Mouse (Mus musculus): Measurements from ENCODE around the gene Sh3kbp1.
A peak's percentile ranks its signal among the peaks of the same experiment; 100 is the strongest.

Sh3kbp1 gene

DNA sequence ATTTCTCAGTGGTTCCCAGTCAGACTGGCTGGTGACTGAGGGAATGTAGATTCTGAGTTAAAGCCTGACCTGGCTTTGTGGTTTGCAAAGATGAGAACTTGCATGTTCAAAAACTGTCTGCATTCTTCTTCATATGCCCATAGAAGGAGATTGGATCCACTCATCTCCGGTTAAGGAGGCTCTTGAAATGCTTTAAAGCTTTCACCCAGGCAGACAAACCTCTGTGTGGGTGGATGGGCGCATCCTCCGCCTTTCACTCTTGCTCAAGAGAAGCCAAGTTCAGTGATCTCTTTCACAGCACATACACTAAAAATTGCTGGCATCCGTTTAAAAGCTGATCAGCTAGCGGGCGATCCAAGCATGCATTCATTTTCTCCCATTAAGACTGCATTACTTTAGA is 182.4 kb downstream of the Sh3kbp1 start:
- Histone ChIP-seq H3K27me3 (ENCODE audit: control insufficient read depth, insufficient read depth, low read length, poor library complexity, severe bottlenecking) (no peaks in the 10 kb centered on the region), H3K36me3 (ENCODE audit: control insufficient read depth, insufficient read depth, low read length, poor library complexity, severe bottlenecking) (no peaks in the 10 kb centered on the region)
- no peak for DNase-seq (ENCODE audit: low read depth, low spot score)

DNA sequence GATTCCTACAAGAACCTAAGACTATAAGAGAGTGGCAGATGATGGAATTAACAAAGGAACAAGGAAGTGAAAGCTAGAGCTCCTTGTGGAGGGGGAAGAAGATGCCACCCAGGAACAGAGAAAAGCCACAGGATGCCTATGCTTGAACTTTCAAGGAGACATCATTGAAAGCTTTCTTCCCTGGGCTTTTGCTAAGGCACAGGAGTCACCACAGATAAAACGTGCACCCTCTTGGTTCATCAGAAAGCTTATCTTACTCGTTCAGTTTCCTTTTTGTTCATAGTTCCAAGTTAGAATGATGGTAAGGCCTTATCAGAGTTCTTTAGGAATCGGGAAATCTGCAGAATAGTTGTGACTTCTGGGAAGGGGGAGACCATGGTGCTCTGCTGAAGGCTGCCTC is 183.4 kb downstream of the Sh3kbp1 start:
- no peaks in the 10 kb centered on the region for H3K27me3 ChIP-seq (ENCODE audit: control insufficient read depth, insufficient read depth, low read length, poor library complexity, severe bottlenecking)
- no peak for DNase-seq (ENCODE audit: low read depth, low spot score)
- H3K36me3 ChIP-seq (ENCODE audit: control insufficient read depth, insufficient read depth, low read length, poor library complexity, severe bottlenecking): no peaks in the 10 kb centered on the region

DNA sequence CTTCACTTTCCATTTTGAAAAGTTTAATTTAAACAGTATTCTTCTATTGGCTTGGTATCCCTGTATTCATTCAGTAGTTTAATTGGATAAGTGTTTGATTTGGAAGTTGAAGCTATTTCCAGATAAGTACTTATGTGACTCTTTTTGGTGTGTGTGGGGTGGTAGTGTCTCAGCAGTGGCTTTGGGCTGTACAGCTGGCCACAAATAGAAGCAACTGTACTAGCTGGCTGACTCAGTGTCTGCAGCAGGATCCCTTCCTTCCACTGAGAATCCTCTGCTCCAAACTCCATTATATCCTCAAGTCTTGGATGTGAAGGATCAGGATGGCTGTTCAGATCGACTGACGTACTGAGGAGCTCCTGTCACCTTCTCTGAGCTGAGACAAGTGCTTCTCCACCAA is 190.4 kb downstream of the Sh3kbp1 start:
- H3K36me3 ChIP-seq (ENCODE audit: control insufficient read depth, insufficient read depth, low read length, poor library complexity, severe bottlenecking): no peaks in the 10 kb centered on the region
- no peak for DNase-seq (ENCODE audit: low read depth, low spot score)
- H3K27me3 ChIP-seq (ENCODE audit: control insufficient read depth, insufficient read depth, low read length, poor library complexity, severe bottlenecking): no peaks in the 10 kb centered on the region

DNA sequence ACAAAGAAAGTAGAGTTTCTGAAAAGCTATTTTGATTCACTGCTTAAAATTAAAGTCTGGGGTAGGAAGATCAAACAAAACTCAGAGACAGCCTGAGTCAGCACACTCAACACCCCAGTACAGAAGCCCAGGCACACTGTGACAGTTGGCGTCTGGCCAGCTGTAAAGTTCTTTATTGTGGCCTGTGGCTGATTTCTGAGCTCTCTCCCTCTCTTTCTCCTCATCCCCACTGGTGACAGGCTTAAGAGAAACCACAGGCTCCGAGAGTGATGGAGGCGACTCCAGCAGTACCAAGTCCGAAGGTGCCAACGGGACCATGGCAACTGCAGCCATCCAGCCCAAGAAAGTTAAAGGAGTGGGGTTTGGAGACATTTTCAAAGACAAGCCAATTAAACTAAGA is 201.1 kb downstream of the Sh3kbp1 start:
- no peak for DNase-seq (ENCODE audit: low read depth, low spot score)
- Histone ChIP-seq H3K36me3 (ENCODE audit: control insufficient read depth, insufficient read depth, low read length, poor library complexity, severe bottlenecking) (no peaks in the 10 kb centered on the region), H3K27me3 (ENCODE audit: control insufficient read depth, insufficient read depth, low read length, poor library complexity, severe bottlenecking) (no peaks in the 10 kb centered on the region)

DNA sequence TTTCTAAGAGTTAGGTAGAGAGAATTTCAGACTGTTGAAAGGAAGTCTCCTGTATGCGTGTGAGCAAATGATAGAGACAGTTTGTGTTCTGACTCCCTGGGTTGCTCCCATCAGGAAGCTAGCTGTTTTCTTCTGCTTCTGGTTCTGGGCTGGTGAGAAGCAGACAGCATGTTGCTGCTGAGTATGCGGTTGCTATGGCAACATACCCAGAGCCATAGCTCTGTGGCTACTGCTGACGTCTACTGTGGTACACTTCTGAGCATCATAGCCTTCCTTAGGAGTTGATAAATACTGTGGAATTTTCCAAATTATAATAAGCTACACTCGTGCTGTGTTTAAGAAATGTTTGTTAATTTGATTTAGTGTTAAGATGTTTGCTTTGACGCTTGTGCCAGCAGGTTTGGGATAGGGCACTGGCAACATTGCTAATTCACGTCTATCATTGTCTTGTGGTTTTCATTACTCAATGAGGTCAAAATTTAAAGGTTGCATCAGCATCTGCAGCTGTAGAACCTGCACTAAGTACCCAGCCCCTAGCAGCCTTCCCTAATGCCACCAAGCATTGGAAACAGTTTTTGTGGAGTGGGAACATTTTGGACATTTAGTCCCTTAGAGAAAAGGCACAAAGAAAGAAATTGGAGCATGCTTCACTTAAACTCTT is 202.2 kb downstream of the Sh3kbp1 start:
- peak; percentile 5 for DNase-seq (ENCODE audit: low read depth, low spot score)
- Histone ChIP-seq H3K27me3 (ENCODE audit: control insufficient read depth, insufficient read depth, low read length, poor library complexity, severe bottlenecking) (no peaks in the 10 kb centered on the region), H3K36me3 (ENCODE audit: control insufficient read depth, insufficient read depth, low read length, poor library complexity, severe bottlenecking) (no peaks in the 10 kb centered on the region)

DNA sequence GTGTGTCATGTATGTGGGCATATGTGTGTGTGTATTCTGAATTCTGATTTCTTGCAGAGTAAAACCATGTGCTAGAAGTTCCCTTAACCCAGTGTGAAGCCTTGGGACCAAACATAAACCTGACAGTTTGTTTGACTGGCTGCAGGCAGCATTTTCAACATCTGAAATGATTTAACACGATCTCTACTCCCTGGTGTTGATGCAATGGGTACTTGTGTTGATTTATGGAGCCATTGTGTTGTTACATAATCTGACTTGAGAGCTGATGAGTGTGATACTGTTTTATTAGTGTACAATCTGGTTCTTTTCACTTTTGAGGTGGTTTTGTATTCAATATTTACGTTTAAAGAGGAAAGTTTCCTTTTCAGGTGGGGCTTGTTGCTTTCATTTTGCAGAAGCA is 204.1 kb downstream of the Sh3kbp1 start:
- no peaks in the 10 kb centered on the region for H3K27me3 ChIP-seq (ENCODE audit: control insufficient read depth, insufficient read depth, low read length, poor library complexity, severe bottlenecking)
- no peaks in the 10 kb centered on the region for H3K36me3 ChIP-seq (ENCODE audit: control insufficient read depth, insufficient read depth, low read length, poor library complexity, severe bottlenecking)
- DNase-seq (ENCODE audit: low read depth, low spot score): no peak

DNA sequence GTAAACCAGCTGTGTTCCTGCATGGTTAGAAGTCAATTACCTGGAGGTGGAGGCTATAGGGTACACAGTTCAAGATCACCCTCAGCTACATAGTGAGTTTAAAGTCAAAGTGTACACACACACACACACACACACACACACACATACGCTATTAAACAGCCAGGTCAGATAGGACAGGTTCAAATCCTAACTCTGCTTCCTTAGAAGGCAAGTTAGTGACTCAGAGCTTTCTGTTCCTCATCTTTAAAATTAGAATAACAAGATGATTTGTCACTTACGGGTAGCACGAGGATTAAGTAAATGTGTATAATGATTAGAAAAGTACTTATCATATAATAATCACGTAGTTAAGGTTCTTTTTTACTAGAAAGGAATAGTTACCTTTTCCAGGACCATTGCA is 208.2 kb downstream of the Sh3kbp1 start:
- no peaks in the 10 kb centered on the region for H3K36me3 ChIP-seq (ENCODE audit: control insufficient read depth, insufficient read depth, low read length, poor library complexity, severe bottlenecking)

DNA sequence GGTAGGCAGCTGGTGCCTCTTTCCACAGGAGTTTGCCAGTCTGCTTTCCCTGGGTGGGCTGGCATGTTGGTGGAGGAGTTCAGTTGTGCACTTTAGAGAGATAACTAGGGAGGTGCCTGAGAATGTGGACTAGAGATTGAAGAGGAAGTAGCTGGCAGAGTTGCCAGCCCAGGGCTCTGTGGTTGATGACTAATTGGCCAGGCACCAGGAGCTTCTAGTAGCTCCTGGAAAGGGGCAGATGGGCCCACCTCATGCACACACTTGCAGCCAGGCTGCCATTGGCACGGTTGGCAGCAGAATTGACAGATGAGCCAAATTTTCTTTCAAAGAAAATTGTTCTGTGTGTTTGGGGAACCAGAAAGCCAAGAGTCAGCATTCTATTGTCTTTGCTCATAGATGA is 210.3 kb downstream of the Sh3kbp1 start:
- peak; percentile 14 for DNase-seq (ENCODE audit: low read depth, low spot score)
- Histone ChIP-seq H3K27me3 (ENCODE audit: control insufficient read depth, insufficient read depth, low read length, poor library complexity, severe bottlenecking) (no peaks in the 10 kb centered on the region), H3K36me3 (ENCODE audit: control insufficient read depth, insufficient read depth, low read length, poor library complexity, severe bottlenecking) (no peaks in the 10 kb centered on the region)

More for the DNA sequence above, 208.2 kb downstream of the Sh3kbp1 start:
- peak; percentile 0 for DNase-seq (ENCODE audit: low read depth, low spot score)
- H3K27me3 ChIP-seq (ENCODE audit: control insufficient read depth, insufficient read depth, low read length, poor library complexity, severe bottlenecking): no peaks in the 10 kb centered on the region

DNA sequence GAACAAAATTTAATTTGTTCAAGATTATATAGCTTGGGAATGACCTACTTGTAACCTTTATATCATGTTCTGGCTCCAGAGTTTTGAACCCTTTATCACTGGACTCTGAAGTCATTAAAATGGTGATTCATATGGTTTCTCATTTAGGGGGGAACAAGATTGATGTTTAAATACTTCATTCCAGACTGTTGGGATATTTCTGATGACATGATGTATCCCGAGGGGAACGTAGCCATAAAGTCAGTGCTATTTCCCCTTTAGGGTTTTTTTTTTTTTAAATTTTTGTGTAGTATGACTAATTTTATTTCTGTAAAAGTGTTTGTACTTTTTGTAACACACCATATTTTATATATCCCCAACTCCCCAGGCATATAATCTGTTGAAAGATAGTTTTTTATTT is 212.7 kb downstream of the Sh3kbp1 start:
- no peak for DNase-seq (ENCODE audit: low read depth, low spot score)
- Histone ChIP-seq H3K36me3 (ENCODE audit: control insufficient read depth, insufficient read depth, low read length, poor library complexity, severe bottlenecking) (no peaks in the 10 kb centered on the region), H3K27me3 (ENCODE audit: control insufficient read depth, insufficient read depth, low read length, poor library complexity, severe bottlenecking) (no peaks in the 10 kb centered on the region)

DNA sequence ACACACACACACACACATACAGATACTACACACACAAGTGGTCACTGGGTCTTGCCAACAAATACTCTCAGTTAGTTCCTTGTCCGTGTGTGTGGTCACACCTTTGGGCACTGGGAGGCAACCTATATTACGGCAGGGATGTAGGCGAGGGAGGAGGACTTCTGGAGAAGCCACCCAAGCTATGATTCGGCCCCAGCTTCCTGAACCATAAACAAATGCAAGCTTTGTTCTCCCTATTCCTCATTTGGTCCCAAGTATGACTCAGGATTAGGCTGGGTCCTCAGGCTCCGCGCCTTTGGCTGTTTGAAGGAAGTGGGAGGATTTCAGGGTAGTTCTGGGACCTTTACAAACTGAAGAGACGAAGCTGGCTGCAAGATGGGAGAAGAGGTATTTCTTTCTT is 213.2 kb downstream of the Sh3kbp1 start:
- Histone ChIP-seq H3K27me3 (ENCODE audit: control insufficient read depth, insufficient read depth, low read length, poor library complexity, severe bottlenecking) (no peaks in the 10 kb centered on the region), H3K36me3 (ENCODE audit: control insufficient read depth, insufficient read depth, low read length, poor library complexity, severe bottlenecking) (no peaks in the 10 kb centered on the region)
- no peak for DNase-seq (ENCODE audit: low read depth, low spot score)

DNA sequence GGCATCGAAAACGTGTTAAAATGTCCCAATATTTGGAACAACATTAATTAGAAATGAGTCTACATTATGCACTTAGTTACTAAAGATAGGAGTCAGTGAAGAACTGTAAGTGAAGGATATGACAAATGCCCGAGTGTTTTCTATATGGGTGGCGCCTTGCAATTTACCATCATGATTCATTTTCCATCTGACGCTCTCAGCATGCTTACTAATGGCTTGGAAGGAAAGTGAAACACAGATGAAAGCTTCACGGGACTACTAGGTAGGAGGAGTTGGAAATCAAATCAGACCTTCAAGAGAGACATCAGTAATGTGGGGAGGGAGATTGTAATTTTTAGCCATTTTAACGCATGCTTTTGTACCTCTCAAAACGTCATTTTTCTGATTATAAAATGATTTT is 223.7 kb downstream of the Sh3kbp1 start:
- Histone ChIP-seq H3K27me3 (ENCODE audit: control insufficient read depth, insufficient read depth, low read length, poor library complexity, severe bottlenecking) (no peaks in the 10 kb centered on the region), H3K36me3 (ENCODE audit: control insufficient read depth, insufficient read depth, low read length, poor library complexity, severe bottlenecking) (no peaks in the 10 kb centered on the region)
- no peak for DNase-seq (ENCODE audit: low read depth, low spot score)

DNA sequence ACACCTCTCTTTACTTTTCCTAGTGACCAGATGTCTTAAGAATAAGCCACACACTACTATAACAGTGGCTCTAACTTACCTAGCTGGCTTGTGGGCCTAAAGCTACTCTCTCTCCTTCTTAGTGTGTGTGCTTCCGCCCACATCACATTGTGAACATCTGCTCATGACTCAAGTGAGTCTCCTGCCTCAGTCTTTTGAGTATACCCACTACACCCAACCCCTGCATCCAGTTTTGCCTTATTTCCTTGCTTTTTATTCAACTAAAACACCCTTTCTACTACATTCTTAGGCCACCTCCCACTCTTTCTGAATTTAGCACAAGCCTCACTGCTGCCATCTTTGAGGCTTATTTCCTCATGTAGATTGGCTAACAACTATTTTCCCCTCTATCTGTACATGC is 229.8 kb downstream of the Sh3kbp1 start:
- H3K36me3 ChIP-seq (ENCODE audit: control insufficient read depth, insufficient read depth, low read length, poor library complexity, severe bottlenecking): no peaks in the 10 kb centered on the region
- no peak for DNase-seq (ENCODE audit: low read depth, low spot score)
- no peaks in the 10 kb centered on the region for H3K27me3 ChIP-seq (ENCODE audit: control insufficient read depth, insufficient read depth, low read length, poor library complexity, severe bottlenecking)

DNA sequence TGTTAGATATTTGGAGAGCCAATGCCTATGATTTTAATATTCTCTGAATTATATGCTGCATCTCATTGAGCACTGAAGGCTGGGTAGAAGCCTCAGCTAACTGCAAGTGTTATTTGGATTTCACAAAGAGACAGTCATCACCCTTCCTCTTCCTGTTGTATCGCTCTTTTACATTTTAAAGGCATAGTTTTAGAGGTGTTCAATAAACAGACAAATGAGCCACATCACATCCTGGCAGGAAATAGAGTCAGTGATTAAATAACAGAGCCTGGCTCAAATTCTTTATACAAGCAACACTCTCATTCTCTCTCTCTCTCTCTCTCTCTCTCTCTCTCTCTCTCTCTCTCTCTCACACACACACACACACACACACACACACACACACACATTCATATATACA is 231.1 kb downstream of the Sh3kbp1 start:
- DNase-seq (ENCODE audit: low read depth, low spot score): no peak
- H3K27me3 ChIP-seq (ENCODE audit: control insufficient read depth, insufficient read depth, low read length, poor library complexity, severe bottlenecking): no peaks in the 10 kb centered on the region
- H3K36me3 ChIP-seq (ENCODE audit: control insufficient read depth, insufficient read depth, low read length, poor library complexity, severe bottlenecking): no peaks in the 10 kb centered on the region

DNA sequence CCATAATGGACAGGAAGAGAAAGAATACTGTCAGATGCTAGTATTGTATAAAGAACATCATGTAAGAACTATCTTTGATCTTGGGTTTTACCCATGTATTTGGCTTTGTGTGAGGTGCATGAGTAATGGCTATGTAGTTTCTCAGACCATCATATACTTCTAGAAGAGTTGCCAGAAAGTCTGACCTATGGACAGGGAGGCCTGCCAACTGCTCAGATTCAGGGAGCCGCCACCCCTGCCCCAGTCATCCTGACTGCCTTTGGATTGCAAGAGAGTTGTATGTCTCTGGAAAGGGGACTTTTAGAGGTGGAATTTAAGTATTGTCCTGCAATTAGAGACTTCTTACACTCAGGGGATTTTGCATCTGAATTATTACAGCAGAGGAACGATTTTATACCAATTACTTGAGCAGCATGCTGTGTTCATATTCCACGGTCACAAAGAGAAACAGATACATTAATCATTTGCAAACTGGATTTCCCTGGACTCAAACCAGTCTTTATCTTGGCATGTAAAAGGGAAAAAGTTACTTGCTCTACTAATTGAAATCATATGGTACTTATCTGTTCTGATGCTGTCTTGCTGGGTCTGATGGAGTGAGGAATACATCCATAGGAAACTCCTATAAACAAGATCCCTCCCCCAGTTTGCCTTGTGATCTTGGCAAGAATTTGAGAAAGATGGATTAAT is 233.9 kb downstream of the Sh3kbp1 start:
- no peaks in the 10 kb centered on the region for H3K36me3 ChIP-seq (ENCODE audit: control insufficient read depth, insufficient read depth, low read length, poor library complexity, severe bottlenecking)
- H3K27me3 ChIP-seq (ENCODE audit: control insufficient read depth, insufficient read depth, low read length, poor library complexity, severe bottlenecking): no peaks in the 10 kb centered on the region
- DNase-seq (ENCODE audit: low read depth, low spot score): no peak

DNA sequence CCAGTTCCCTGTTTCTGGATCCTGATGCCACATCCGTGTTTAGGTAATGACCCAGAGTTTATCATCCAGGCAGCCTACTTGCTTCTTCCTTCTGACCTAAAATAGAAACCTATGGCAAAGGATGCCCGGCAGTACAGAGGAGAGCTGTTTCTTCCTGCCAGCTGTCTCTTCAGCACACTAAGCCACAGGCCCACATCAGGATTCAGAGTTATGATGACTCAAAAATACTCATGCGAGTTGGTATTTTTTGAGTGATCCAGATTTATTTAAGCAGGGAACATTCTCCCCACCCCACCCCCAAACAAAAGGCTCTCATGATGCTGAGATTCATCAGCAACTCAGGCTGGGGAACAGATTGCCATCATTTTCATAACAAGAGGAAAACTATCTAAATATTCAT is 240.6 kb downstream of the Sh3kbp1 start:
- Histone ChIP-seq H3K27me3 (ENCODE audit: control insufficient read depth, insufficient read depth, low read length, poor library complexity, severe bottlenecking) (no peaks in the 10 kb centered on the region), H3K36me3 (ENCODE audit: control insufficient read depth, insufficient read depth, low read length, poor library complexity, severe bottlenecking) (0 out of 2 replicates have a peak, but pooled peaks cover 2% of the 10 kb centered on the region)
- DNase-seq (ENCODE audit: low read depth, low spot score): no peak

DNA sequence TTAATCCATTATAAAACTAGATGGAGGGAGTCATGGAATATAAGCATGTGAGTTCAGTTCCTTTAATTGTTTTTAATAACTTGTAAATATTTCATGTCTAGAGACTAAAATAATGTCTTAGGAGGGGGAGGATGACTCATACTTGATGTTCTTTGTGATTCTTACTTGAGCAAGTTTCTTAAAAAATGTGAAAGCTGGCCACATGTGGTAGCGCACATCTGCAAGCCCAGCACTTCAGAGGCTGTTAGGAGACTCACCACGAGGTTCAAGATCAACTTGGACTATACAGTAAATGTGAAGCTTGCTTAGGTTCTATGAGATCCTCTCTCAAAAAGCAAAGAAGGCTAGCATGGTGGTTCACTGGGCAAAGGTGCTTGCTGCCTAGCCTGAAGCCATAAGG is 245.4 kb downstream of the Sh3kbp1 start:
- no peak for DNase-seq (ENCODE audit: low read depth, low spot score)
- Histone ChIP-seq H3K36me3 (ENCODE audit: control insufficient read depth, insufficient read depth, low read length, poor library complexity, severe bottlenecking) (0 out of 2 replicates have a peak, but pooled peaks cover 2% of the 10 kb centered on the region), H3K27me3 (ENCODE audit: control insufficient read depth, insufficient read depth, low read length, poor library complexity, severe bottlenecking) (no peaks in the 10 kb centered on the region)

All from splenic B cell, adult 2 months (primary cell).